Mouse (Mus musculus) heart, postnatal 0 days (tissue): Measurements from ENCODE around the gene Gnptab. TPM values are rescaled to one million over a fixed set of nuclear protein-coding genes. Genes with fewer than 3 reads are reported as not detected.

Experiments
- ATAC-seq: fragments of 200-750 bp; cut with Nextera tagmentation; 2 replicates; pipeline ENCODE4 v1.8.0; 2017; ENCODE audit warnings: low read depth, moderate number of reproducible peaks, moderate library complexity; ENCODE audit not compliant: insufficient read depth
- DNase-seq: peaks from one replicate; pipeline ENCODE4 v3.0.0-alpha.2; 2016; ENCODE audit warnings: low spot score
- H3K27ac ChIP-seq: fragments of 300-500 bp; sonication (generic); 2 replicates; pipeline ENCODE4 v1.5.1; 2014; ENCODE audit warnings: low read depth, mild to moderate bottlenecking
- H3K27me3 ChIP-seq: fragments of 300-500 bp; sonication (generic); 2 replicates; pipeline ENCODE4 v1.6.1; 2014; ENCODE audit warnings: low read length, mixed read lengths; ENCODE audit not compliant: control insufficient read depth, insufficient read depth
- H3K36me3 ChIP-seq: fragments of 300-500 bp; sonication (generic); replicated peaks from 2 replicates; pipeline ENCODE4 v1.6.1; 2014; ENCODE audit warnings: low read length, mixed read lengths; ENCODE audit not compliant: control insufficient read depth, insufficient read depth
- H3K4me1 ChIP-seq: fragments of 300-500 bp; sonication (generic); 2 replicates; pipeline ENCODE4 v1.6.1; 2014; ENCODE audit warnings: antibody characterized with exemption; ENCODE audit not compliant: control insufficient read depth, insufficient read depth
- H3K4me2 ChIP-seq: fragments of 300-500 bp; sonication (generic); 2 replicates; pipeline ENCODE4 v1.6.1; 2014; ENCODE audit warnings: low read depth, mild to moderate bottlenecking, low read length, moderate library complexity
- H3K4me3 ChIP-seq: fragments of 300-500 bp; sonication (generic); 2 replicates; pipeline ENCODE4 v1.5.1; 2014; ENCODE audit warnings: low read depth, low read length
- H3K9ac ChIP-seq: fragments of 300-500 bp; sonication (generic); replicated peaks from 2 replicates; pipeline ENCODE4 v1.6.1; 2014; ENCODE audit warnings: low read depth, low read length, mixed read lengths
- H3K9me3 ChIP-seq: fragments of 300-500 bp; sonication (generic); replicated peaks from 2 replicates; pipeline ENCODE4 v1.6.1; 2016; ENCODE audit warnings: low read length; ENCODE audit not compliant: control insufficient read depth
- CTCF ChIP-seq: IDR thresholded peaks from 2 replicates; pipeline ENCODE4 v1.5.1; 2016; ENCODE audit warnings: antibody characterized with exemption, control low read depth, low read depth
- EP300 ChIP-seq: IDR thresholded peaks from 2 replicates; pipeline ENCODE4 v1.6.1; 2016; ENCODE audit warnings: antibody characterized with exemption, low read depth
- WGBS: fragments of 180-500 bp; shearing (Covaris S2); extraction: QIAGEN DNeasy Blood & Tissue Kit; methylation state at CpG from one replicate; pipeline ENCODE4 v1.1.7; 2014; 5-methylcytosine and 5-hydroxymethylcytosine counted together
- polyA plus RNA-seq: library from polyadenylated mRNA; unstranded; fragments of >200 nt; fragmentation: Nextera tagmentation; extraction: Ambion mirVana; gene quantifications from 2 replicates; pipeline ENCODE4 v1.2.1, GENCODE M21; 2015
- total RNA-seq: library from RNA; depleted of rRNA; stranded (reverse); fragments of >200 nt; gene quantifications from 2 replicates; pipeline ENCODE4 v1.2.3, GENCODE M21; 2014; ENCODE audit warnings: low replicate concordance

Gnptab gene
- total and polyA plus RNA-seq, 2 experiments from 2014 or later = 8.4 to 15.8 TPM

DNA sequence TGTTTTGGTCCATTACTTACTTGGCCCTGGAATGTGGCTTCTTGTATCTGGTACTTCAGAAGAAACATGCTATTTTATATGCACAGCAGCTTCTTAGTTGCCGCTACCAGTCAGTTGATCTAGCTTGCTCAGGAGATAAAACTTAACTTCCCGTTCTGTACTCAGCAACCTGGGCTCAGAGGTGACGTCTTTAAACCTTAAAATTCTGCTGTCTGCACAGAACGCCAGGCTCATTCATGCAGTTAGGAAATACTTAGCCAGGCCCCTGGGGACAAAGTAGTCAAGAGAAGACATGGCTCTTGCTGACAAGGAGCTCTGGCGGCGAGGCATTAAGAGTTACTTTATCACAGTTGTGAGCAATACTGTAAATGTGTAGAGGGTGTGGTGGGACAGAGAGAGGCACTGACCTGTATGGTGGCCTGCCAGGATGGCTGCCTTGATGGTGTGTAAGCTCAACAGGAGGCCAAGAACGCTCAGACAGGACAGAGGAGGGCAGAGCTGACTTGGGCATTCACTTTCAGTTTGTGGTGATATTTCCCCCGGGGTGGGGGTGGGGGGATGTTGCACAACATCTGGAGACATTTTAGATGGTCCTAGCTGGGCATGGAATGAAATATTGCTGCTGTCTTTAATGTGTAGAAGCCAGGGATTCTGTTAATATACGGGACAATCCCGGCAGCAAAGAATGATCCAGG, 11.3 kb downstream of the Gnptab start:
- Histone ChIP-seq H3K4me2 (peak overlapping the region; percentile 14; the same call in 1 of the 2 replicates), H3K27me3 (no peaks in the 10 kb centered on the region), H3K9me3 (no peaks in the 10 kb centered on the region), H3K4me3 (no peak overlapping the region; the same call in 1 of the 2 replicates), H3K27ac (peak overlapping the region; percentile 34; the same call in 1 of the 2 replicates), H3K4me1 (peaks cover 32% of the 10 kb centered on the region), H3K9ac (peak overlapping the region; percentile 38; the same call in 1 of the 2 replicates), H3K36me3 (no peaks in the 10 kb centered on the region)
- ATAC-seq = no peak; the same call in 1 of the 2 replicates
- DNase-seq = no peak
- 43% methylated on average over 10 of the region's 10 CpGs for WGBS
- no peak for TF ChIP-seq EP300
- no peak for TF ChIP-seq CTCF

DNA sequence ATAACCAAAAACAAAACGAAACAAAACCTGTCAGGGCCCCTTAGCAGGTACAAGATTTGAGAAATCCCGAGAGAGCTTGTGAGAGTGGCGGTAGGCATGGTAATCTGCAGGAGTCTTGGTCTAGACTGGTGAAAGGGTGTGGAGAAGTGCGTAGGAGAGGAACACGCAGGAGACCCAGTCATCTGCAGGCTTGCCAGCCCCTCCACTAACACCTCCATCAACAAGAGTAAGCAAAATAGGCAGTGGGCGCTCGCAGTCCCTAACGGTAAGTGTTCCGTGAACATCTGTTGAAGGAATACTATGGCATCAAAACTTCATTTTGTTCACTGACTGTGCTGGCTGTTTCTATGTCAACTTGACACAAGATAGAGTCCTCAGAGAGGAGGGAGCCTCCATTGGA, 12.6 kb downstream of the Gnptab start:
- H3K27ac ChIP-seq = no peak overlapping the region
- H3K9ac ChIP-seq = no peak overlapping the region
- H3K4me2 ChIP-seq = no peak overlapping the region
- no peak for DNase-seq
- ATAC-seq = no peak
- no peaks in the 10 kb centered on the region for H3K9me3 ChIP-seq
- H3K4me3 ChIP-seq = no peak overlapping the region
- no peaks in the 10 kb centered on the region for H3K36me3 ChIP-seq
- 90% methylated on average over 9 of the region's 9 CpGs for WGBS
- H3K4me1 ChIP-seq = peaks cover 22% of the 10 kb centered on the region
- H3K27me3 ChIP-seq = no peaks in the 10 kb centered on the region
- TF ChIP-seq EP300 = no peak
- no peak for TF ChIP-seq CTCF

DNA sequence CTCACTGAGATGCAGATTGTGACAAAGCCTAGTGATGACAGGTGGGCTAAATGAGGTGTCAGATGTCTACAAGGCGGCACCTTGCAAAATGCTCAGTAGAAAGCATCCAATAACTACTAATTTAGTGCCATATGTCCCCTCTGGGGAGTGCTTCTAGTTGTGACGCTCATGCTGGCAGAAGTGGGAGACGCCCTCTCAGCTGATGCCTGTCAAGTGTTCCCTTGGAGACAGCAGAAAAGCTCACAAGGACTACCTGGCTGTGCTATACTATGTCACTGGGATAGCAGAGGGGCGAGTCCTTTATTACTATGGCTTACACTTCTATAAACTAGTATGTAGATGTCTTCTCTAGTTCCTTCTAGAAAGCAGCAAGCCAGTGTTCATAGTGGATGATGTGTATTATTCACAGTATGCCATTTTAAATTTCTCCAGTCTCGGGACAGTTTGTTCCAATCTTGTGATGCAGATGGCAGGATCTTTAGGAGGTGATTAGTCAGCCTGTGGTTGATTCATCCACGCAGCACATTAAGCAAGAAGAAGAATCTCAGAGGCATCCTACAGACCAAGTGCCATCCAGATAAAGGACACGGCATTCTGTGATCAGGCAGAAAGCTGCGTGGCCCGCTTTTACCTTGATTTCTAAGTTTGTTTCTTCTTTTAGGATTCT, 13.4 kb downstream of the Gnptab start:
- DNase-seq (no peak), ATAC-seq (no peak)
- Histone ChIP-seq H3K4me1 (peaks cover 21% of the 10 kb centered on the region), H3K9ac (no peak overlapping the region), H3K4me3 (no peak overlapping the region), H3K27ac (no peak overlapping the region), H3K9me3 (no peaks in the 10 kb centered on the region), H3K27me3 (no peaks in the 10 kb centered on the region), H3K4me2 (no peak overlapping the region), H3K36me3 (no peaks in the 10 kb centered on the region)
- TF ChIP-seq EP300 (no peak), CTCF (no peak)
- WGBS = 85% methylated on average over 9 of the region's 9 CpGs

GRCm38 (mm10) chr10:88398668-88399243, 19.8 kb downstream of the Gnptab start:
- ATAC-seq = no peak
- Histone ChIP-seq H3K27ac (no peak overlapping the region), H3K9me3 (no peaks in the 10 kb centered on the region), H3K4me1 (no peaks in the 10 kb centered on the region), H3K27me3 (no peaks in the 10 kb centered on the region), H3K36me3 (peaks cover 11% of the 10 kb centered on the region; the same call in 1 of the 2 replicates), H3K4me2 (no peak overlapping the region), H3K4me3 (no peak overlapping the region), H3K9ac (no peak overlapping the region)
- WGBS = 75% methylated on average over 6 of the region's 6 CpGs
- no peak for DNase-seq
- no peak for TF ChIP-seq EP300
- no peak for TF ChIP-seq CTCF

DNA sequence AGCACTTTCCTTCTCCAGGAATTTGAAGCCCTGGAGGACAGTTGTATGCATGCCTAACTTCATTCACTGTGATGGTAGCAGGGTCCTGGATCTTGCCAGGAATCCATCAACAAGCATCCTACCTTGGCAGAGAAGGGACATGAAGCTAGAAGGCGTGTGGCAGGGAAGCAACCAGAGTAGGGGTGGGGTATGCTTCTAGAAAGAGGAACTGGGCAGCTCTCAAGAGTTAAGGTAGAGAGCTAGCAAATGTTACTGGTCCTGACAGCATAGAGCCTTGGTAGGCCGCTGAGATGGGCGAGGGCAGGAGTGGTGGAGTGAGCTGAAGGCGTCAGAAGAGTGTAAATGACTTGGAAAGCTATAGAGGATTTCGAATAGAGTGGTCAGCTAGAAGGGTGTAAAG, 20.3 kb downstream of the Gnptab start:
- Histone ChIP-seq H3K27me3 (no peaks in the 10 kb centered on the region), H3K9me3 (no peaks in the 10 kb centered on the region), H3K27ac (no peak overlapping the region), H3K4me3 (no peak overlapping the region), H3K9ac (no peak overlapping the region), H3K4me2 (no peak overlapping the region), H3K4me1 (no peaks in the 10 kb centered on the region), H3K36me3 (peaks cover 11% of the 10 kb centered on the region; the same call in 1 of the 2 replicates)
- TF ChIP-seq EP300 = no peak
- no peak for TF ChIP-seq CTCF
- 88% methylated on average over 5 of the region's 5 CpGs for WGBS
- no peak for DNase-seq
- ATAC-seq = no peak
